Mouse (Mus musculus) adrenal gland, adult 8-10 months (tissue): ENCODE results near the gene Gm29133. TPM values are rescaled to one million over a fixed set of nuclear protein-coding genes. Genes with fewer than 3 reads are reported as not detected.
A peak's percentile ranks its signal among the peaks of the same experiment; 100 is the strongest.

Experiments used
- DNase-seq: peaks from one replicate; pipeline ENCODE4 v3.0.0; 2022
- total RNA-seq, 4 experiments: library from RNA; stranded (reverse); gene quantifications; 2 replicates each; pipeline ENCODE4 v1.2.4; 2022

Gm29133 gene
- total RNA-seq, result not detected

GRCm38 (mm10) chr3:75747897-75748296 is at the start of gene Gm29133:
TSS of gene Gm29133 (plus strand) at chr3:75748197.
- no peak for DNase-seq

- DNase-seq, result no peak
Measured at GRCm38 (mm10) chr3:75699088-75699487, 48.9 kb upstream of the Gm29133 start.

GRCm38 (mm10) chr3:75701336-75701735 is 46.7 kb upstream of the Gm29133 start:
- peak; percentile 27 for DNase-seq

- no peak for DNase-seq
Measured at GRCm38 (mm10) chr3:75706536-75706935, 41.5 kb upstream of the Gm29133 start.

- no peak for DNase-seq
Measured at GRCm38 (mm10) chr3:75713678-75714295, 34.2 kb upstream of the Gm29133 start.

- no peak for DNase-seq
Measured at GRCm38 (mm10) chr3:75720663-75721062, 27.3 kb upstream of the Gm29133 start.

GRCm38 (mm10) chr3:75730982-75731600 is 16.9 kb upstream of the Gm29133 start:
- no peak for DNase-seq

- DNase-seq, result no peak
Measured at GRCm38 (mm10) chr3:75743664-75744437, 4.1 kb upstream of the Gm29133 start.

GRCm38 (mm10) chr3:75745343-75745742 is 2.7 kb upstream of the Gm29133 start:
- no peak for DNase-seq

GRCm38 (mm10) chr3:75763351-75763750 is 15.4 kb downstream of the Gm29133 start:
- no peak for DNase-seq

- DNase-seq, result no peak
Measured at GRCm38 (mm10) chr3:75774253-75774652, 26.3 kb downstream of the Gm29133 start.

- no peak for DNase-seq
Measured at GRCm38 (mm10) chr3:75808001-75808400, 60.0 kb downstream of the Gm29133 start.

GRCm38 (mm10) chr3:75823934-75824333 is 75.9 kb downstream of the Gm29133 start:
- DNase-seq, result no peak

- no peak for DNase-seq
Measured at GRCm38 (mm10) chr3:75824458-75824857, 76.5 kb downstream of the Gm29133 start.

GRCm38 (mm10) chr3:75834827-75835226 is 86.8 kb downstream of the Gm29133 start:
- no peak for DNase-seq

- no peak for DNase-seq
Measured at GRCm38 (mm10) chr3:75835286-75835967, 87.4 kb downstream of the Gm29133 start.

Other genes with a start within 250 kb of the Gm29133 start
- 10 to 100 TPM; 62.9 to 74.6 (median 70.4) TPM for gene Pdcd10, start 191.3 kb upstream of the Gm29133 start, total RNA-seq
- 1 to 10 TPM; 5.1 to 9.3 (median 5.8) TPM for gene Serpini1, start 190.7 kb upstream of the Gm29133 start, total RNA-seq
- 100 to 1,000 TPM in 2 of 4 experiments, 10 to 100 TPM in 2; 65.7 to 123 (median 89.4) TPM for gene Golim4, start 208.8 kb downstream of the Gm29133 start, total RNA-seq